Comparison of ENCODE assay signal across 8 mouse cellular contexts in genomic region chr11:115151755-115152429, GRCm38 (mm10). TPM values are rescaled to one million over a fixed set of nuclear protein-coding genes. Genes with fewer than 3 reads are reported as not detected.
DNase-seq lines count a peak whose midpoint lies in the region; ATAC-seq lines count a peak whose summit lies in the region.

No protein-coding gene starts in this region.

- peaks cover 41% of the 10 kb centered on the region for H3K27me3 ChIP-seq in heart, embryonic 12.5 days (replicated peaks)
- peaks cover 20% of the 10 kb centered on the region for H3K27me3 ChIP-seq in kidney, embryonic 16.5 days (ENCODE audit: insufficient read depth, low read length)

- WGBS in heart, embryonic 12.5 days = 4% methylated on average over 15 of the region's 15 CpGs
- 4% methylated on average over 15 of the region's 15 CpGs for WGBS in kidney, embryonic 16.5 days

- H3K4me3 ChIP-seq in heart, embryonic 12.5 days = peak overlapping the region; percentile 37
- H3K4me3 ChIP-seq in kidney, embryonic 16.5 days (ENCODE audit: low read length) = peak overlapping the region; percentile 41

- peaks cover 6% of the 10 kb centered on the region for H3K9me3 ChIP-seq in heart, embryonic 12.5 days (replicated peaks)
- H3K9me3 ChIP-seq in kidney, embryonic 16.5 days (ENCODE audit: low read length) = no peaks in the 10 kb centered on the region

- DNase-seq in left cerebral cortex, postnatal 4 days = peak; percentile 85
- DNase-seq in left cerebral cortex, postnatal 36 days (ENCODE audit: low spot score in 2 of 2) = no peak
- DNase-seq in cerebellum, adult 9-10 months = peak; percentile 87
- peak; percentile 77 for DNase-seq in lung, postnatal 36 days
- peak; percentile 64 for DNase-seq in thymus, postnatal 14 days

- H3K9ac ChIP-seq in heart, embryonic 12.5 days = peak overlapping the region; percentile 19; the same call in 1 of the 2 replicates
- H3K9ac ChIP-seq in kidney, embryonic 16.5 days (replicated peaks; ENCODE audit: low read length) = no peak overlapping the region; the same call in none of the 2 replicates

- no peak for ATAC-seq in heart, embryonic 12.5 days (ENCODE audit: insufficient number of reproducible peaks, low FRiP score)
- peak; percentile 70; the same call in 1 of the 2 replicates for ATAC-seq in kidney, embryonic 16.5 days (ENCODE audit: low FRiP score, low TSS enrichment)
- ATAC-seq in megakaryocyte, adult 5-6 weeks (ENCODE audit: poor library complexity, severe bottlenecking) = no peak

- H3K4me1 ChIP-seq in heart, embryonic 12.5 days (replicated peaks) = peaks cover 14% of the 10 kb centered on the region
- peaks cover 17% of the 10 kb centered on the region for H3K4me1 ChIP-seq in kidney, embryonic 16.5 days (ENCODE audit: insufficient read depth, low read length)

- H3K27ac ChIP-seq in heart, embryonic 12.5 days (ENCODE audit: poor library complexity, severe bottlenecking) = no peak overlapping the region
- no peak overlapping the region for H3K27ac ChIP-seq in kidney, embryonic 16.5 days (ENCODE audit: low read length)

- H3K4me2 ChIP-seq in heart, embryonic 12.5 days = peak overlapping the region; percentile 67
- H3K4me2 ChIP-seq in kidney, embryonic 16.5 days (replicated peaks; ENCODE audit: low read depth, low read length) = peak overlapping the region; percentile 59

- intact Hi-C loops in left cerebral cortex, postnatal 4 days (cut with DNase I) = loop anchor here (5.0 kb wide), 1 partner anchor 70 kb away; no protein-coding TSS in a partner anchor
- intact Hi-C loops in left cerebral cortex, postnatal 36 days (cut with DNase I) = loop anchor here (1.0 kb wide), 1 partner anchor 70 kb away; no protein-coding TSS in a partner anchor

- H3K36me3 ChIP-seq in heart, embryonic 12.5 days = no peaks in the 10 kb centered on the region
- H3K36me3 ChIP-seq in kidney, embryonic 16.5 days (ENCODE audit: insufficient read depth, low read length) = no peaks in the 10 kb centered on the region

RNA-seq across cellular contexts. Expression of gene Slc9a3r1, which starts 11.2 kb away (rescaled TPM):
- total RNA-seq in left cerebral cortex, postnatal 4 days (2021) = 10 to 100 TPM; 38.7 to 41.3 TPM
- total RNA-seq in left cerebral cortex, postnatal 36 days (2021) = 10 to 100 TPM; 76.4 to 82.8 TPM
- 21.0 and 22.2 TPM in 2 replicates for polyA plus RNA-seq in heart, embryonic 12.5 days (2016; fragmentation: Nextera tagmentation; extraction: Ambion mirVana)
- polyA plus RNA-seq in kidney, embryonic 16.5 days (2015; fragmentation: Nextera tagmentation; extraction: Ambion mirVana) = 165 and 170 TPM in 2 replicates
- total RNA-seq in megakaryocyte, adult 5-6 weeks (2015) = 77.6 and 92.0 TPM in 2 replicates
- 87.5 and 88.7 TPM in 2 replicates for total RNA-seq in megakaryocyte, adult 5-6 weeks (2017)

RNA-seq across cellular contexts. Expression of gene Cd300lf, which starts 18.1 kb away (rescaled TPM):
- total RNA-seq in left cerebral cortex, postnatal 4 days (2021) = under 1 TPM; 0.30 to 0.48 TPM
- under 1 TPM; 0.44 to 0.48 TPM for total RNA-seq in left cerebral cortex, postnatal 36 days (2021)
- polyA plus RNA-seq in heart, embryonic 12.5 days (2016; fragmentation: Nextera tagmentation; extraction: Ambion mirVana) = 0.09 and 0.10 TPM in 2 replicates
- polyA plus RNA-seq in kidney, embryonic 16.5 days (2015; fragmentation: Nextera tagmentation; extraction: Ambion mirVana) = 0.52 and 0.53 TPM in 2 replicates
- 22.9 and 25.7 TPM in 2 replicates for total RNA-seq in megakaryocyte, adult 5-6 weeks (2015)
- 28.1 and 46.6 TPM in 2 replicates for total RNA-seq in megakaryocyte, adult 5-6 weeks (2017)

RNA-seq across cellular contexts. Expression of gene Tmem104, which starts 35.4 kb away (rescaled TPM):
- total RNA-seq in left cerebral cortex, postnatal 4 days (2021) = 10 to 100 TPM; 18.1 to 18.2 TPM
- 10 to 100 TPM; 14.2 to 15.4 TPM for total RNA-seq in left cerebral cortex, postnatal 36 days (2021)
- 8.4 TPM in 2 replicates for polyA plus RNA-seq in heart, embryonic 12.5 days (2016; fragmentation: Nextera tagmentation; extraction: Ambion mirVana)
- polyA plus RNA-seq in kidney, embryonic 16.5 days (2015; fragmentation: Nextera tagmentation; extraction: Ambion mirVana) = 11.7 and 13.8 TPM in 2 replicates
- 23.9 and 25.7 TPM in 2 replicates for total RNA-seq in megakaryocyte, adult 5-6 weeks (2015)
- total RNA-seq in megakaryocyte, adult 5-6 weeks (2017) = 6.1 and 8.7 TPM in 2 replicates

RNA-seq across cellular contexts. Expression of gene Nat9, which starts 35.8 kb away (rescaled TPM):
- 10 to 100 TPM; 12.5 to 15.6 TPM for total RNA-seq in left cerebral cortex, postnatal 4 days (2021)
- total RNA-seq in left cerebral cortex, postnatal 36 days (2021) = 10 to 100 TPM; 25.2 to 30.1 TPM
- polyA plus RNA-seq in heart, embryonic 12.5 days (2016; fragmentation: Nextera tagmentation; extraction: Ambion mirVana) = 13.1 and 13.3 TPM in 2 replicates
- 28.0 and 29.7 TPM in 2 replicates for polyA plus RNA-seq in kidney, embryonic 16.5 days (2015; fragmentation: Nextera tagmentation; extraction: Ambion mirVana)
- 16.1 and 17.7 TPM in 2 replicates for total RNA-seq in megakaryocyte, adult 5-6 weeks (2015)
- total RNA-seq in megakaryocyte, adult 5-6 weeks (2017) = 23.9 and 36.1 TPM in 2 replicates

Comparison
In these comparisons a context has a peak if more than half of its experiments do, and no peak if none do; other contexts are left out.
1. DNase-seq: peak in left cerebral cortex, postnatal 4 days (single experiment), cerebellum, adult 9-10 months (single experiment), lung, postnatal 36 days (single experiment) and thymus, postnatal 14 days (single experiment); none in left cerebral cortex, postnatal 36 days (0 of 2).
2. RNA of gene Cd300lf, which starts 18.1 kb away (total RNA-seq): 22.9 to 46.6 TPM in megakaryocyte, adult 5-6 weeks; 0.30 to 0.48 TPM in left cerebral cortex, postnatal 4 days and 0.44 to 0.48 TPM in left cerebral cortex, postnatal 36 days; every median in the first group is over 10 times any median in the second.